13 mouse cellular contexts compared by ENCODE assay signal in genomic region chr2:22784186-22784585, GRCm38 (mm10). TPM values are rescaled to one million over a fixed set of nuclear protein-coding genes. Genes with fewer than 3 reads are reported as not detected.
DNase-seq lines count a peak whose midpoint lies in the region; ATAC-seq and TF ChIP-seq lines count a peak whose summit lies in the region.
"Had no signal": no experiment of that assay in that cellular context is flagged by ENCODE, and none has a peak within 500 bp of the region (broad histone marks: within the 10 kb centered on the region; RNA-seq: fewer than 3 reads in every experiment).

No protein-coding gene starts in this region.

- no peak overlapping the region for H3K9ac ChIP-seq in forebrain, postnatal 0 days
- H3K9ac ChIP-seq: heart, embryonic 12.5 days; hindbrain, embryonic 13.5 days; liver, embryonic 12.5 days had no signal

- no peaks in the 10 kb centered on the region for H3K27me3 ChIP-seq in forebrain, postnatal 0 days (ENCODE audit: insufficient read depth, low read length)
- H3K27me3 ChIP-seq: heart, embryonic 12.5 days; hindbrain, embryonic 13.5 days; liver, embryonic 12.5 days had no signal

- H3K27ac ChIP-seq in forebrain, postnatal 0 days (ENCODE audit: low read depth, low read length) = no peak overlapping the region
- H3K27ac ChIP-seq: gastrocnemius, adult 2 months; hindbrain, embryonic 13.5 days; liver, embryonic 12.5 days had no signal

- TF ChIP-seq CTCF in forebrain, postnatal 0 days (IDR thresholded peaks at IDR 0.05; ENCODE audit: low read depth) = no peak

- H3K4me2 ChIP-seq in forebrain, postnatal 0 days (ENCODE audit: low read depth) = no peak overlapping the region
- H3K4me2 ChIP-seq: heart, embryonic 12.5 days; hindbrain, embryonic 13.5 days; liver, embryonic 12.5 days had no signal

- no peaks in the 10 kb centered on the region for H3K4me1 ChIP-seq in forebrain, postnatal 0 days (ENCODE audit: insufficient read depth)
- H3K4me1 ChIP-seq: heart, embryonic 12.5 days; hindbrain, embryonic 13.5 days had no signal

- 78% methylated on average over 3 of the region's 3 CpGs for WGBS in forebrain, postnatal 0 days

- no peak overlapping the region for H3K4me3 ChIP-seq in forebrain, postnatal 0 days (ENCODE audit: low read depth, low read length)
- H3K4me3 ChIP-seq: gastrocnemius, adult 2 months; heart, embryonic 12.5 days; hindbrain, embryonic 13.5 days; liver, embryonic 12.5 days had no signal

- ATAC-seq in forebrain, postnatal 0 days = no peak
- ATAC-seq: liver, embryonic 12.5 days had no signal

- no peaks in the 10 kb centered on the region for H3K9me3 ChIP-seq in forebrain, postnatal 0 days (ENCODE audit: low read length)
- H3K9me3 ChIP-seq: heart, embryonic 12.5 days; hindbrain, embryonic 13.5 days; liver, embryonic 12.5 days had no signal

- peak; percentile 80 to 84 for DNase-seq in CD8-positive naive resting alpha-beta T cell, adult 2 months (ENCODE audit: low read depth in 2 of 2, low spot score in 2 of 2)
- DNase-seq in induced T-regulatory cell, adult 2 months (ENCODE audit: low read depth) = peak; percentile 93
- DNase-seq in spleen, adult 12 weeks (ENCODE audit: low spot score) = peak; percentile 49
- peak; percentile 81 for DNase-seq in thymus, postnatal 25 days
- DNase-seq in cerebellum, postnatal 14 days = no peak
- DNase-seq in forebrain, postnatal 0 days = no peak
- DNase-seq in cerebellum, adult 18-20 months = no peak
- DNase-seq: cerebellum, adult 8-10 months; gastrocnemius, adult 2 months; kidney, adult 18-20 months had no signal

- H3K36me3 ChIP-seq in forebrain, postnatal 0 days (ENCODE audit: insufficient read depth) = no peaks in the 10 kb centered on the region
- H3K36me3 ChIP-seq: heart, embryonic 12.5 days; hindbrain, embryonic 13.5 days had no signal

RNA-seq across cellular contexts. Expression of gene Apbb1ip, which starts 10.3 kb away (rescaled TPM):
- total RNA-seq in forebrain, postnatal 0 days (2014; rRNA removed) = 0.15 and 0.19 TPM in 2 replicates
- 0.57 and 1.6 TPM in 2 replicates for polyA plus RNA-seq in forebrain, postnatal 0 days (2015; fragmentation: Nextera tagmentation; extraction: Ambion mirVana)

Comparison
In these comparisons a context has a peak if more than half of its experiments do, and no peak if none do; other contexts are left out.
1. DNase-seq: peak in CD8-positive naive resting alpha-beta T cell, adult 2 months (2 of 2), induced T-regulatory cell, adult 2 months (single experiment), spleen, adult 12 weeks (single experiment) and thymus, postnatal 25 days (single experiment); none in cerebellum, postnatal 14 days (0 of 2), forebrain, postnatal 0 days (single experiment) and cerebellum, adult 18-20 months (0 of 2).